Mouse (Mus musculus) thymus, postnatal 4 days (tissue): ENCODE data around the gene C1qc.

ENCODE experiments used
- DNase-seq: peaks from one replicate; pipeline ENCODE4 v3.0.0; 2021

Gene C1qc

DNA sequence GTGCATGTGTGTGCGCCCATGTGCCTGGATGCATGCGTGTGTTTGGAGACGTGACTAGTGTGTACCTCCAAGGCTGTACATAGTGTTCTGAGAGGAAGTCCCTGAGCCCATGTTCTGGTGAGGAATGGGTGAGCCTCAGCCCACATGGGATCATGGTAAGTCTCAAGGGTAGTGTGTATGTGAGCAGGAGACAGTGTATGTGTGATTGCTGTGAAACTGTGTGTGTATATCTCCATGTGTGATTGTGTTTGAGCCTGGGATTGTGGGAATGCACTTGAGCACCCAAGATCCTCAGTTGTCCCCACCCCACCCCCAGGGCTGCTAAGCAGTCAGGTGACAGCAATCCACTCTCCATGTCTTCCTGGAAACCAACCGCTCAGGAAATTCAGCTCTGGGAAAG is 2.0 kb upstream of the C1qc start:
- DNase-seq, result no peak

DNA sequence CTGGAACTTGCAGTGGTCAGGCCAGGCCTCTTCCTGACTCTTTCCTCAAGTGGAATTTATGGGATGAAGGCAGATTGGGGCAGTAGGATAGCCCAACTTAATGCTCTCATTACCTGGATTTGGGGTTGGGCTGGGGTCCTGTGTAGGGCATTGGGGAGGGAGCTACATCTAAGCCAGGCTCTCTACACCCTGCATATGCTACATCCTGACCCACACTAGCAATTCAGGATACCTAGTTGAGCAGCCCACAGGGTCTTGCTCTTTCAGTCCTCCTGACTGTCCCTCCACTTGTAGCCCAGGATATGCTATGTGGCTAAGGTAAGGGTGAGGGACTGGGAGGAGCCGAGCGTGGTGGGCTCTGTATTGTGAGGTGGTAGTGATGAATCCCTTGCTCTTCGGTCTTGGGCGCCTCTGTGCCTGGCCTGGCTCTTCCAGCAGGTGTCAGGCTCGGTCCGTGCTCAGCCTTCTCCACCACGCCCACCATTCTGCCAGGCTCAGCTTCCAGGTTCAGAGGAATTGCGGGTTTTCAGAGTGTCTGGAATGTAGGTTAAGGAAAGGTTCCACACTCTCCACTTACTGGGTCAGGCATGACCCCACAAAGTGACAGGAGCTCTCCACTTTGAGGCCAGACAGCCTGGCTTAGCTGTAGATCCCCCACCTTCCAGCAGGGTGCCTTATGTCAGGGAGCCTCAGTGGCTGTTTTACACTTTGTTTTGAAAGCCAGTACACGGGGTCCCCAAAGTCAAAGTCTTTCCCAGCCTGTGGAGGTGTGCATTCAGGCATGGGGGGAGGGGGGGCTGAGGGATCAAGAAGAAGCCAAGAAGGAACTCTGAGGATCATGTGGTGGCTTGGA is 1.1 kb upstream of the C1qc start:
- peak; percentile 34 for DNase-seq

DNA sequence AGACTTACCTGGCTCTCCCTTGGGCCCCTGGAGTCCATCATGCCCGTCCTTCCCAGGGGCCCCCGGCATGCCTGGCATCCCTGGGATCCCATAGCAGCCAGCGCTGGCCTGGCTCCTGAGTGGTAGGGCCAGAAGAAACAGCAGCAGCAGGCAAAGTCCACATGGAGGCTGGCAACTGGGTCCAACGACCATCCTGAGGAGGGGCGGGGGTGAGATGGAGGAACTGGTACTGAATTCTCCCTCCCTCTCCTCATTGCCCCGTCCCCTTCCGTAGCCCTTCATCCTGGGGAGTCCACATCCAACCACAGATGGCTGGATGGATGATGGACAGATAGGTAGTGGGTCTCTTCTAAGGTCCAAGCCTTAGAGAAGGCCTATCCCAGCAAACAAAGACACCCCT is 494 bp downstream of the C1qc start:
- no peak for DNase-seq

DNA sequence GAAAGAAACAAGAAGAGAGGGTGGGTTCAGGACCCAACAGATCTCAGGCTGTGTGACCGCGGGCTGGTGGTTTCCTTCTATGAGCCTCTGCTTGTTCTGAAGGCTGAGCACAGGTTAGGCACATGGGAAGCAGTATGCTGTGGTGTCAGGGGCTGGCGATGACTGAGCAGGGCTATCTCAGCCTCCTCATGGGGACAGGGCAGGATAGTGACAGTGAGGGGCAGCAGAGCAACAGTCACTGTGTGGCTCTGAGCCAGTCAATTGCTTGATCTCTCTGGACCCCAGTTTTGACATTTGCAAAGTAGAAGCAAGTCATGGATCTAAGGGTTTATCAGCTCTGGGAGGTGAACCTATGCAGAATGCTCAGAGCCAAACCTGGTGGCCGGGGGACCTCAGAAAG is 1.8 kb downstream of the C1qc start:
- no peak for DNase-seq

DNA sequence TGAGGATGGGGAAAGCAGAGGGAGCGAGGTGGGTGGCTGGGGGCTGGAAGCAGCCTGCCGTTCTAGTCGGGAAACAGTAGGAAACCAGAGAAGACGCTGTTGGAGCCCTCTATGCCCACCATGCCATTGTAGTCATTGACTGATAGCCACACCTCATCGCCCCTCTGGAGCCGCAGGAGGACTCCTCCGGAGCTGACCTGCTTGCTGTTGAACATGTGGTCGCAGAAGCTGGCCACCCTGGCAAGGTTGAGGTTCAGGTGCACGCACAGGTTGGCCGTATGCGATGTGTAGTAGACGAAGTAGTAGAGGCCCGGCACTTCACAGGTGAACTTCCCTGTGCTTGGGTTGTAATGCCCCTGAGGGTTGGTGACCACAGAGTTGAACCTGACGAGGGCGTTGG is 2.9 kb downstream of the C1qc start:
- no peak for DNase-seq

DNA sequence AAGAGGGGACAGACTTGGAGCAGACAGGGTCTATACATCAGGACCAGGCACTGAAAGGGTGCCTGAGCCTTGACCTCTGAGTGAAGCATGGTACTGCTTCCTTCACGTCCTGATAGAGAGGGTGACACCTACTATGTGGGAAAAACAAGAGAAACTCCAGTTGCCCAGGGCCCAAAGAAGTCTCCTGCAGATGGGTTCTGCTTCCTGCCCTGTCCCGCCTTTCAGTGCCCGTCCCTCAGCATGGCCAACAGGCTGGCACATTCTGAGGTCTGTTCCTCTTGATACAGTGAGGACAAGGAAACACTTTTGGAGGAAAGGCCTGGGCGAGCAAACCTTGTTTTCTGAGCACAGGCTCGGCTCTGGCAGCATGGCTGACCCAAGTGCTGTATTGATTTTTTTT is 5.2 kb downstream of the C1qc start:
- no peak for DNase-seq

DNA sequence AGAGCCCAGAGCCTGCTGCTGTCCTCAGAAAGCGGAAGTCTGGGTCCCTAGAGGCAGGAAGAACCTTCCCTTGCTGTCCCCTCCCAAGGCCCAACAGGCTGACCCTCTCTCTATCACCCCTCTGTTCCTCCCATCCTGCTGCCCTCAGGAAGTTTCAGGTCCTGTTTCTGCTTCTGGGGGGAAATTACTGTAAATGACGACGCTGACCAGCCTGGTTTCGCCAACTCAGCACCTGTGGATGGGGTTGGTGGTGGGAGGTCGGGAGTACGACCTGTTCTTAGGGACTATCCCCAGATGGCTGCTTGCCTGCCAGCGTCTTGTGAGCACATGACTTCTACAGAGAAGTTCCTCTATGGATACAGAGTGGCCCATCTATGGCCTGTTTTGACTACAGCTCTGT is 6.8 kb downstream of the C1qc start, which contains the start of gene C1qb:
C1qb (minus strand) TSS at position 87 of the 400 bp plus-strand sequence.
- DNase-seq, result no peak

DNA sequence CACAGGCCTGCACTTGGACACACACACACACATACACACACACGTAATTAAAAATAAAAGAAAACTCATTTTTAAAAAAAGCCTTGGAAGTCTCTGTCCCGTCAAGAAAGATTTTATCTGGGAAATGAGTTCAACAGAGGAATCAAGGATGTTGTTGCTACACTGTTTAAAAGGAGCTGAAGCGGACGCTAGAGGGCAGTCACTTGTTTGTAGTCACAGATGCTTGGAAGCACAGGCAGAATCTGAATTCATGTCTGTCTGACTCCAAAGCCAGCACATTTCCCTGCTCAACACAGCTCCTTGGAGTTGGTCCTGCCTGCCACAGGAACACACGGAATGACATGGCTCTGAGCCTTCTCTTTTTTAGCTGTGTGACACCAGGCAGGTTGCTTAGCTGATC is 14.3 kb downstream of the C1qc start:
- DNase-seq, result peak; percentile 49

DNA sequence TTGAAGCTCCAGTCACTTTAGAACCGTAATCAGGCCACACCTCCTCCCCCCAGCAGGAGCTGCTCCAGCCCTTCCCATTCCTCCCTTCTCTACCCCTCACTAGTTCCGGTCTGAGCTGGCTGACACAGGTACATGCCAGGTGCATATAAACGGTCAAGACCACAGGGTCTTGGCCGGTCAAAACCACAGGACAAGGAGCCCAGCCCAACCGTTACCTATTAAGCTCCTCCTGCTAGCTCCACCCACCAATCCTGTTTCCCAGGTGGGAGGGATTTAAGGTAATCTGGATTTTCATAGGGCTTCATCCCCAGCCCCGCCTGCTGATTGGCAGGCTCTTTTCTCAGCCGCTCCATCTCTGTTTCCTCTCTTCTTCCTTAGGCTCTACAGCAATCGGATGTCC is 14.7 kb downstream of the C1qc start:
- DNase-seq, result no peak

DNA sequence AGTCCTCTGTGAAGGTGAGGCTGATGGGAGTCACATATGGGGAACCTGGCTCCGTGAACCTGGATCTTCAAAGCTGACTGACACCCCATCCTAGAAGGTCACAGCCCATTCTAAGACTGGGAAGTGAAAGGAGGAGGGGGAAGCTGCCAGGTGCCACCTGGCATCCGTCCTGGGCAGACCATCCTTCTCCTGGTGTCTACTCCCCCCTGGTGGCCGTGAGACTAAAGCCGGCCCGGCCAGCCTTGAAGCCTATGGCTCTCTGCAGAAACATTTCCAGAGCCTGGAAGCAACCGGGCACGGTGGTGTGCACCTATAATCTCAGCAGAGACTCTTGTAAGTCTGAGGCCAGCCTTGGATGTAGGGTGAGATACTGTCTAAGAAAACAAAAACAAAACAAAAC is 15.9 kb downstream of the C1qc start:
- peak; percentile 87 for DNase-seq

DNA sequence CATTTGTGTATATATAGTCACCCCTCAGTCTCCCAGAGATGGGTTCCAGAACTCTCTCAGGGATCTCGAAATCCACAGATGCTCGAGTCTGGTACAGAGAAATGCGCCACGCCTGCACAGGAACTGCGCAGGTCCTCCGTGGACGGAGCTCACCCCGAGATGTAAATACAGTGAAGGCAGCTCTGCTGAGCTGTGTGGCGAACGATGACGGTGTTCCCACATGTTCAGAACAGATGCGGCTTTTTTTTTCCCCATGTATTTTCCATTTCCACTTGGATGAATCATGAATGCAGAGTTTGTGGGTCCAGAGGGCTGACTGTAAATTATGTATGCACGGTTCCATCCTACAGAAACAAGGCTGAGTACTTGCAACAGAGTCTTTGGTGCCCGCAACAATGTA is 17.9 kb downstream of the C1qc start:
- no peak for DNase-seq

DNA sequence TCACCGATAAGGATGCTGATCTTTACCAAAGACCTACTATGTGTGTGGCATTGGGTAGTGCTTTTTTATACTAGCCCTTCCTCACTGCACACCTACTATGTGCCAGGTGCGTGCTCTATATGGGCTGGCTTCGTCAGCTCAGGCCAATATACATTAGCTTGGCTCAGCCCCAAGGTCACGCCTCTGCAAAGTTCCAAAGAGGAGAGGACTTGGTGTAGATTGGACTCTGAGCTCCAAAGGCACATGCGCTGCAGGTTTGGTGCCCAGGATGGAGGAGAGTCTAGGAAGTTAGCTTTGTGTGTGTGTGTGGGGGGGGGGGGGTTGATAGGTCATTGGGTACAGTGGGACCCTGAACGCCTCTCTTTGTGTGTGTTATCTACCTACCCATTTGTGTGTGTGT is 24.5 kb downstream of the C1qc start:
- no peak for DNase-seq

DNA sequence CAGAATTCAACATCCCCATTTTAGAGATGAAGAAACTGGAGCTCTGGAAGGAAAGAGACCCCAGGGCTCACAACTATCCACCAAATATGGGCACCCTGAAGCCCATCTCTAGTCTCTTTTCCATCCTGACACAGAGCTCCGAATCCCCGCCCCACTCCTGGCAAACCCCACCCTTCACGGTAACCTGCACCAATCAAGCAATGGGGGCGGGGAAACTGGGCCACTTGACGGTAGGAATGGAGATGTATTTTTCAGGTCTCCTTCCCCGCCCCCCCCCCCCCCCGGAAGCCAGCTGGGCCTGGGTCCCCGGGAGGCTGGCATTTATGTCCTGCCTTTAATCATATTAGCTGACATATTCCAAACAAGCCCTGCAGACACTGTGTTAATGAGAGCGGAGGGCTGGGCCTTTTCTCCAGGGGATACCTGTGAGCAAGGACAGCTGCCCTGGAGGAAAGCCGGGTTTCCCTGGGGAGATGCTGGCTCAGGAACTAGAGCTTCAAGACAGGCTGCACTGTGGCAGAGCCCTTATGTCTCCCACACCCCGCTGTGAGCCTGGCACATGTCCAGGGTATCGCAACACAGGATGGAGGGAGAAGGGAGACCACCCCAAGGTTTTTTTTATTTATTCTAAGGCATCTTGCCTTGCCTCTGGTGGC is 25.0 kb downstream of the C1qc start:
- no peak for DNase-seq

DNA sequence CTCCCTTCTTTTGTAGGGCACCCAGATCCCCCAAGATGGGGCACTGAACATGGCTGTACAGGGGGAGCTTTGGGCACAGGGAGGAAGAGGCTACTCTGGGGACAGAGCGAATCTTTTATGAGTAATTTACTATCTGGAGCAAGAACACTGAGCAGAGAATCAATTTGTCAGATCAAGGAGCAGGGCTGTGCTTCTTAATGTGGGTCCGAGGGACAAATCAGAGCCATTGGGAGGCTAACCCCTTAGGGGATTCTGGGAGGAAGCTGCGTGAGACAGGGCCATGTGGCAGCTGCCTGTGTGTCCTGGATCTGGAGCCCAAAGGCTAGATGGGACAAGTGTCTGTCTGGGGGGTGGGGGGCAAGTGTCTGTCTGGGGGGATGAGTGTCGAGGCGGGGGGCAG is 27.3 kb downstream of the C1qc start:
- DNase-seq, result no peak

DNA sequence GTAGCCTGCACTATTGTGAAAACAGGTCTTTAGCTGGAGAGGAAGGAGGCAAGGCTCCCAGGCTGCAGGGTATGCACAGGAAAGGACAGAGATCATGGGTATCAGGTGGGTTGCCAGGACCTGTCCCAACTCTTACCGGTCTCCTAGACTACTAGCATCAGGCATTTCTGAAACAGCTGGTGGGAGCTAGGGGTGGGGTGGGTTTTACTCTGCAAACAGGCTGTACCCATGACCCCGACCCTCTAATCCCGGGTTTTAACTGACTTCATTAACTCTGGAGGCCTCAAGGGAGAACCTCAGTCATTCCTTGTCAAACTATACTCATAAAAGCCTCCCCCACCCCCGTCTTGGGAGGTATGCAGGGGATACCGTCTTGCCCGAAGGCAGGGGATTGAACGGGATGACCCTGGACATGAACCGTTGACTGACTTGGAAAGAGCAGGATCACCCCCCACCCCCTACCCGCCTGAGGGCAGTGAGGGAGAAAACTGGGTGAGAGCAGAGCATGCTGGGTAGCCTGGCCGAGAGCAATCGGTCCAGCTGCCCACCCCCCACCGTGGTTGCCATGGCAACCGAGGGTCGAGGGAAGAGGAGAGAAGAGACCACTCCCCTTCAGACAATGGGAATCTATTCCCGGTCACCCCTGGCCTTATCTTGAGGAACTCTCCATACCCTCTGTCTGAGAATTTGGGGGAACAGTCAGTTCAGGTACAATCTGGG is 28.0 kb downstream of the C1qc start:
- no peak for DNase-seq

DNA sequence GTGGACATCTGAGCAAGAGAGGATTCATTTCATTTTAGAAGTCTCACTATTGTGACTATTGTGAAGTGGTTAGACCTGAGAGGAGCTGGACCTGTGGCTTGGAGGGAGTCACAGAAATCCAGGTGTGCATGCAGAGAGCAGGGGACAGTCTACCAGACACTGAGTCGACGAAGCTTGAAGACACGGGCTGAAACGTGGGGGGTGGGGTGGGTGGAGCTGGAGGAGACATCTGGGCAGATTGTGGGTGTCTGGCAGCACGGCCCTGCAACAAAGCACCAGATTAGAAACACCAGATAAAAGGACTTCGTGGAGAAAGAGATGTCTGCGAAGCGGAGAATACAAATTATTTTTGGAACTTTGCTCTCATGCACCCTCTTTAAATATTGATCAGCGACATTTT is 29.3 kb downstream of the C1qc start:
- DNase-seq, result peak; percentile 41

DNA sequence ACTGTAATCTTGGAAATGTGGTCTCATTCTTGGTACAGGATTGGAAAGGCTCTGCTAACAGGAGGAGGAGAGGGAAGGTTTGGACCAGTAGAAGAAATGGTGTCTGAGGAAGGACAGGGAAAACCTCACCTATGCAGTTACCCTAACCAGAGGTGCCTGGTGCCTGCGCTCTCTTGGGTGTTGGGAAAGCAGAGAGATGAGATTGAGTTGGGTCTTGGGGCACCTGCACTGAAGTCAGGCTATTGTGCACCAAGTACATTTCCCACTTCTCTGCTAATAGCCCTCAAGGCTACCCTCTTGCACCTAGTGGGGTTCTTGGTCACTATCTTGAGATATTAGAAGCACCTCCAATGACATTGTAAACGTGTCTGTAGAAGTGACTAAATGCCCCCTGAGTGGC is 30.5 kb downstream of the C1qc start:
- DNase-seq, result no peak

DNA sequence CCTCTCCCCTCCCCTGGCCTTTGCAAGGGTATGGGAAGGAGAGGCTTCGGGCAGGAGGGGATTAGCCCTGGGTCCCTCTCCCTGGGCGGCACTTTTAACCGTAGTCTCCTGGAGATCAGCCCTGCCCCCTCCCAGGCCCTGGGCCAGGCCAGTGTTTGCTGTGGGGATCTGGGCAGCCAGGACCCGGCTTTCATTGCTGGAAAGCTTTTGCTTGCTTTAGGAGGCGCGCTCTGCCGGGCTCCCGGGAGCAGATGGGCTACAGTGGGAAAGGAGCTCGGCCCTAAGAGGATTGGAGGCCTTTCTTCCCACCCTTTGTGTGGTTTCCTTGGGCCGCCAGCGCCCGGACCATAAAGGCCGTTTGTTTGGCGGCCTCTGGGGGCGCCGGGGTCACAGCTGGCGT is 31.1 kb downstream of the C1qc start:
- peak; percentile 22 for DNase-seq

DNA sequence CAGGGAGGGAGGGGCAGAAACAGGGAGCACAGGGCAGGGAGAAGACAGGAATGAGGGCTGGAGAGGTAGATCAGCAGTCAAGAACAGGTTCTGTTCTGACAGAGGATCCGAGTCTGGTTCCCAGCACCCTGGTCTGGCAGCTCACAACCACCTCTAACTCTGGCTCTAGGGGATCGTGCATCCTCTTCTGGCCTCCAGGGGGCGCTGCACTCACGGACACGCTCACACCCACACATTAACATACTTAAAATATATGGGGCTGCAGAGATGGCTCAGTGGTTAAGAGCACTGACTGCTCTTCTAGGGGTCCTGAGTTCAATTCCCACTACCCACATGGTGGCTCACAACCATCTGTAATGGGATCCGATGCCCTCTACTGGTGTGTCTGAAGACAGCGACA is 32.8 kb downstream of the C1qc start:
- peak; percentile 24 for DNase-seq

DNA sequence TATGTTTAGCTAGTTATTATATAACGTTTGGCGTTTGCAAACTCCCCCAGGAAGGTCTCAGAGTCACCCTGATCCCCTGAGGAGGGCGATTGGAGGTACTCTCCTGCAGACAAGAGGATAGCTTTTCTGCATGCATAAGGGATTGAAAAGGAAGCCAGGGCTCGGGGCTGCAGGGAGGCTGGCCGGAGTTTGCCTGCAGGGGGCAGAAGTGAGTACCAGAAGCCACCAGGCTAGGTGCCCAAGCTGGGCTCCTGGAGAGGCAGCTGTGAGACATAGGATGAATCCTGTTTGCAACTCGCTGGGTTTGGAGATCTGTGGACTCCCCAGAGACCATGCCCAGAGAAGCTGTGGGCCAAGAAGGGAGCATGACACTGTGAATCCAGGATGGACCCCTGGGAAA is 37.8 kb downstream of the C1qc start:
- DNase-seq, result peak; percentile 71

DNA sequence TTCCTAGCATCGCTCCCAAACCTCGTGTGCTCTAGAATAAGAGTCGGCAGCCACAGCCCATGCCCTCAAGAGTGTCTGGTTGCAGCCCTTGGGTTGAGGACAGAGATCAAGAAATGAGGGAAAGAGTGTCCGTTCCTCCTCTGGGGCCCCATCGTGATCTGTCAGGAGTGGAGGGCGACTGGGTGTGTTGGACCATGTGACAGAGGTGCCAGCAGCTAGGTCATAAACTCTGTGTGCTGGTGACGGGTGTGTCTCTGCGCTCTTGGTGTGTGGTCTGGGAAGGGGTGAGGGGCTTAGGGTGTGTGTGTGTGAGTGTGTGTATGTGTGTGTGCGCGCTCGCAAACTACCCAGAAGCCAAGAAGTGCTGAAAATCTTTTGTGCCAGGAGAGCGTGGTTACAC is 39.9 kb downstream of the C1qc start:
- no peak for DNase-seq

DNA sequence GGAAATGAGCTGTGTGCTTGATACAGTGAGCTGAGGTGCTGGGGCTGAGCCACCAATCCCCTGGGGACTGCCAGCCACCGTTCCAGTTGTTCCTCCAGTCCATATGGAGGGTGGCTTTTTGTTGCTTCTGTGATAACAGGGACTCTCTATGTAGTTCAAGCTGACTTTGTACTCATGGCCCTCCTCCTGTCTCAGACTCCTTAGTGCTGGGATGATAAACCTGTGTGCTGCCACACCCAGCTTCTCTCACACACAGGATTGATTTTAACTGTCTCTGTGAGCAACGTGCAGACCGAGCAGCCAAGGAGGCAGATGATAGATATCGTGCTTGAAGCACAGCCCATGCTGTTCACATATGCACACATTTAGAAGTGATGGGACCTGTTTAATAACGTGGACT is 40.7 kb downstream of the C1qc start:
- no peak for DNase-seq

DNA sequence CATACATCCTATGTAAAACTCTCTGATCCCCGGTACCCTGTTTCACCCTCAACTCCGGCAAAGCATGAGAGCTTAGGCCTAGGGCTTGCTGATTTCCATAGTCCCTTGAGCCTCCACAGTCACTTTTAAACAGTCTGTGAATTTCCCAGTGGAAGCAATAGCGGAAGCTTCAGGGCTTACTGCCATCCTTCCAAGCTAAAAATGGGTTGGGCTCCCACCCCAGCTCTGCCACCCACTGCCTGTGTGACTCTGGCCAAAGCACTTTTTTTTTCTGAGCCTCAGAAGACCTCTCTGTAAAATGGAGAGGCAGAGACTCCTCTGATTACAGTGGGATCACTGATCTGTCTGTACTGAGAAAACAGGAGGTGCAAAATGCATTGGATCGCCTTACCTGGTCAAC is 44.3 kb downstream of the C1qc start:
- DNase-seq, result no peak

DNA sequence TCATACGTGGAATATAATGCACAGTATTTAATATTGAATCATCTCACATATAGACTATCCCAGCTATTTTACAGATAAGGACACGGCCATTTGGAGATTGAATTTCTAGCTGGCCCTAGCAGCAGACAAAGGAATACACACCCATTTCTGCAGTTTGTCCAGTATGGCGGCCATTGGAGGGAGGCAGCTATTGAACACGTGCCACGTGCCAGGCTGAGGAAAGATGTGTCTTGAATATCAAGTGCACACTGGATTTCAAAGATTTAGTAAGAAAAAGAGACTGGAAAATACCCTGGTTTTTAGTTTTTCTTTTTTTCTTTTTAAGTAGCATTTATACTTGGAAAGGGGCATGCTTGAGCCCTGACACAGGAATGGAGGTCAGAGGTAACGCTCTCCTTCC is 45.7 kb downstream of the C1qc start:
- DNase-seq, result no peak
